ENCODE assay signal across 9 mouse cellular contexts in the genomic region with DNA sequence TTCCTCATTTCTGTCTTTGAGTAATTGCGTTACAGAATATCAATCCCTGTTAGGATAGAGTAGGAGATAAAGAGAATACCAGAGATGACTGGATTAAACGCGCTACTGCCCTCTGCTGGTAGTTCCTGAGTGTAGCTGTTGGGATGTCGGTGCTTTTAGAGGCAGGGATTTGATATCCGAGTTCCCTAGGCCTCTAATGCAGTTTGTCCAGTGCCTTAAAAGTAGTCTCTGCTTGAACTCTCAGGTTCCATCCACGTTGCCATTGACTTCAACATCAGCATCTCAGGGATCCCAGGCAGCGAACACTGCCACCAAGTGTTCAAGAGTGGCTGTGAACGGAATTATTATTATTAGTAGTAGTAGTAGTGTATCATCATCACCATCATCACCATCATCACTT. TPM values are rescaled to one million over a fixed set of nuclear protein-coding genes. Genes with fewer than 3 reads are reported as not detected.
A peak's percentile ranks its signal among the peaks of the same experiment; 100 is the strongest.
DNase-seq lines count a peak whose midpoint lies in the region; ATAC-seq and TF ChIP-seq lines count a peak whose summit lies in the region.
"Had no signal": no experiment of that assay in that cellular context is flagged by ENCODE, and none has a peak within 500 bp of the region (broad histone marks: within the 10 kb centered on the region; RNA-seq: fewer than 3 reads in every experiment).

No protein-coding gene starts in this region.

- no peaks in the 10 kb centered on the region for H3K36me3 ChIP-seq in ES-E14 (ENCODE audit: control insufficient read depth, insufficient read depth, low read length, poor library complexity, severe bottlenecking)
- H3K36me3 ChIP-seq: limb, embryonic 12.5 days had no signal

- DNase-seq in ES-E14 (ENCODE audit: low read depth, low spot score) = peak; percentile 71
- peak; percentile 46 for DNase-seq in adrenal gland, adult 8-10 months
- peak; percentile 64 for DNase-seq in embryo, embryonic 11.5 days (ENCODE audit: low read depth, low spot score)
- peak; percentile 68 to 81 for DNase-seq in heart, postnatal 10 days
- peak; percentile 83 to 87 for DNase-seq in layer of hippocampus, postnatal 10 days (ENCODE audit: low spot score in 2 of 2)
- DNase-seq in lung, postnatal 36 days = peak; percentile 85
- DNase-seq in right cerebral cortex, adult 18-20 months = peak; percentile 65

- no peak overlapping the region for H3K4me3 ChIP-seq in ES-E14 (ENCODE audit: insufficient read depth in 1 of 2, low read depth in 1 of 2, low read length in 2 of 2, poor library complexity in 1 of 2, severe bottlenecking in 1 of 2)
- H3K4me3 ChIP-seq: limb, embryonic 12.5 days had no signal

- no peak overlapping the region for H3K9ac ChIP-seq in ES-E14 (ENCODE audit: insufficient read depth, low read depth, low read length, poor library complexity, severe bottlenecking)
- H3K9ac ChIP-seq: limb, embryonic 12.5 days had no signal

- H3K27ac ChIP-seq in ES-E14 (ENCODE audit: insufficient read depth, low read depth, low read length, poor library complexity, severe bottlenecking) = no peak overlapping the region
- H3K27ac ChIP-seq: limb, embryonic 12.5 days had no signal

- H3K9me3 ChIP-seq in ES-E14 (ENCODE audit: control insufficient read depth, insufficient read depth, low read depth, low read length) = no peaks in the 10 kb centered on the region
- H3K9me3 ChIP-seq: limb, embryonic 12.5 days had no signal

- no peak for ATAC-seq in inflammation-experienced regulatory T-cells, adult 6 months

- H3K4me1 ChIP-seq in ES-E14 (ENCODE audit: control insufficient read depth in 2 of 2, insufficient read depth in 2 of 2, low read length in 2 of 2, poor library complexity in 1 of 2) = no peaks in the 10 kb centered on the region
- H3K4me1 ChIP-seq: limb, embryonic 12.5 days had no signal

- intact Hi-C loops in heart, postnatal 10 days (cut with DNase I) = loop anchor here (2.0 kb wide), 2 partner anchors 24 to 122 kb away; no protein-coding TSS in a partner anchor

- in situ Hi-C loops in ES-E14 (cut with MboI; ENCODE audit: low sequenced_read_pairs in 2 of 2, unreplicated experiment in 2 of 2) = no loop called here

TF ChIP-seq in ES-E14, 5 proteins besides CTCF, POLR2A, EP300 and RAD21:
- no peak for TF ChIP-seq CHD2 (IDR thresholded peaks at IDR 0.05; ENCODE audit: low read depth, low read length)
- TF ChIP-seq HCFC1 (IDR thresholded peaks at IDR 0.05; ENCODE audit: borderline replicate concordance, insufficient read depth, low read length) = no peak
- TF ChIP-seq MAFK (IDR thresholded peaks at IDR 0.05; ENCODE audit: insufficient read depth, low read depth, low read length) = no peak
- no peak for TF ChIP-seq ZNF384 (IDR thresholded peaks at IDR 0.05; ENCODE audit: low read depth, low read length)
- TF ChIP-seq ZC3H11A (IDR thresholded peaks at IDR 0.05; ENCODE audit: borderline replicate concordance, low read depth, low read length) = peak; percentile 45; the same call in 1 of the 2 replicates
TF ChIP-seq in ES-E14: peak in this region for 1.

RNA-seq across cellular contexts. Expression of a gene that starts 20.1 kb away (rescaled TPM):
- not detected in 2 replicates for total RNA-seq in ES-E14 (2012; rRNA removed)
- total RNA-seq in adrenal gland, adult 8-10 months (2022) = not detected
- under 1 TPM; 0.26 to 0.64 TPM for total RNA-seq in heart, postnatal 10 days (2021)
- not detected for total RNA-seq in layer of hippocampus, postnatal 10 days (2021)
- polyA plus RNA-seq in inflammation-experienced regulatory T-cells, adult 6 months (2017; shearing (Covaris generic)) = not detected
- polyA plus RNA-seq: limb, embryonic 12.5 days had no signal

RNA-seq across cellular contexts. Expression of a gene that starts 29.9 kb away (rescaled TPM):
- 0.58 and 0.67 TPM in 2 replicates for total RNA-seq in ES-E14 (2012; rRNA removed)
- under 1 TPM in 2 of 4 experiments, not detected in 2; 0.09 to 0.31 TPM for total RNA-seq in adrenal gland, adult 8-10 months (2022)
- total RNA-seq in heart, postnatal 10 days (2021) = under 1 TPM; 0.15 to 0.26 TPM
- total RNA-seq in layer of hippocampus, postnatal 10 days (2021) = under 1 TPM; 0.33 to 0.41 TPM
- polyA plus RNA-seq in inflammation-experienced regulatory T-cells, adult 6 months (2017; shearing (Covaris generic)) = under 1 TPM in 1 of 3 experiments, not detected in 2; 0.10 TPM

RNA-seq across cellular contexts. Expression of a gene that starts 34.4 kb away (rescaled TPM):
- total RNA-seq in ES-E14 (2012; rRNA removed) = 180 and 297 TPM in 2 replicates
- total RNA-seq in adrenal gland, adult 8-10 months (2022) = 100 to 1,000 TPM; 314 to 407 (median 358) TPM
- total RNA-seq in heart, postnatal 10 days (2021) = 1,000 to 10,000 TPM; 1,429 to 1,432 TPM
- 100 to 1,000 TPM; 458 to 498 TPM for total RNA-seq in layer of hippocampus, postnatal 10 days (2021)
- polyA plus RNA-seq in inflammation-experienced regulatory T-cells, adult 6 months (2017; shearing (Covaris generic)) = 100 to 1,000 TPM; 235 to 309 (median 282) TPM
